Mouse (Mus musculus): ENCODE results near the gene Fktn.
"Not testable (repeated sequence)": the region's sequence is repeated elsewhere in the genome, so short reads cannot be mapped to it uniquely, and the experiment has no call there.

Gene Fktn

GRCm38 (mm10) chr4:53713704-53714050 lies at the start of gene Fktn:
Fktn (plus strand) TSS chr4:53713998.
- no peak for DNase-seq (ENCODE audit: low spot score in 2 of 2)

GRCm38 (mm10) chr4:53682092-53682491 lies 31.7 kb upstream of the Fktn start:
- no peak for DNase-seq (ENCODE audit: low spot score in 2 of 2)

- DNase-seq (ENCODE audit: low spot score in 2 of 2) = no peak
Observed at GRCm38 (mm10) chr4:53688965-53689364, 24.8 kb upstream of the Fktn start.

DNA sequence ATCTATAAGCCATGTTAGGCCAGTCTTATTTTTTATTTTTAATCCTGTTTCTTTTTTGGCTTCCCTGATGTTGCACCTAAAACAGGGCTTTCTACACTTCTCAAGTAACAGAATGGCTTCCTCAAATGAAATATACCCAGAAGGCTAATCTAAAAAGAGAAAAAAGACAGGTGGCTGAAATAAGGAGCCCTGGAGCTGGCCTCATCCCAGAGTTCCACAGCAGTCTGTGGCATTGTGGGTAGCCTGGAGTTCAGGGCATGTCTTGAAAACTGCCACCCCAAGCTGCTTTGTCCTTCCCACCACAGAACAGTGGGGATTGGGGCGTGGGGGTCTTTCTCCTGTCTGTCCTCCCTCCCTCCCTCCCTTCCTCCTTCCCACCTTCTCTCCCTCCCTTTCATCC lies 22.4 kb upstream of the Fktn start:
- peak in 1 of 2 experiments; percentile 32 for DNase-seq (ENCODE audit: low spot score in 2 of 2)

DNA sequence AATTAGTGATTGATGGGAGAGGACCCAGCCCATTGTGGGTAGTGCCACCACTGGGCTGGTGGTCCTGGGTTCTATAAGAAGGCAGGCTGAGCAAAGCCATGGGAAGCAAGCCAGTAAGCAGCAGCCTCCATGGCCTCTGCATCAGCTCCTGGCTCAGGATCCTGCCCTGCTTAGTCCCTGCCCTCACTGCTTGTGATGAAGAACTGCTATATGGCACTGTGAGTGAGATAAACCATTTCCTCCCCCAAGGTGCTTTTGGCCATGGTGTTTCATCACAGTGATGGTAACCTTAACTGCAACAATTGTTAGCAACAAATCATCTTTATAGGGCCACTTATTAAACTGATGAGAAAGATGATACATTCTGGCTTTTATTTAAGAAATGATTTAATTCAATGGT lies 4.6 kb upstream of the Fktn start:
- DNase-seq (ENCODE audit: low spot score in 2 of 2) = not testable (repeated sequence)

GRCm38 (mm10) chr4:53710021-53710420 lies 3.8 kb upstream of the Fktn start:
- no peak for DNase-seq (ENCODE audit: low spot score in 2 of 2)

DNA sequence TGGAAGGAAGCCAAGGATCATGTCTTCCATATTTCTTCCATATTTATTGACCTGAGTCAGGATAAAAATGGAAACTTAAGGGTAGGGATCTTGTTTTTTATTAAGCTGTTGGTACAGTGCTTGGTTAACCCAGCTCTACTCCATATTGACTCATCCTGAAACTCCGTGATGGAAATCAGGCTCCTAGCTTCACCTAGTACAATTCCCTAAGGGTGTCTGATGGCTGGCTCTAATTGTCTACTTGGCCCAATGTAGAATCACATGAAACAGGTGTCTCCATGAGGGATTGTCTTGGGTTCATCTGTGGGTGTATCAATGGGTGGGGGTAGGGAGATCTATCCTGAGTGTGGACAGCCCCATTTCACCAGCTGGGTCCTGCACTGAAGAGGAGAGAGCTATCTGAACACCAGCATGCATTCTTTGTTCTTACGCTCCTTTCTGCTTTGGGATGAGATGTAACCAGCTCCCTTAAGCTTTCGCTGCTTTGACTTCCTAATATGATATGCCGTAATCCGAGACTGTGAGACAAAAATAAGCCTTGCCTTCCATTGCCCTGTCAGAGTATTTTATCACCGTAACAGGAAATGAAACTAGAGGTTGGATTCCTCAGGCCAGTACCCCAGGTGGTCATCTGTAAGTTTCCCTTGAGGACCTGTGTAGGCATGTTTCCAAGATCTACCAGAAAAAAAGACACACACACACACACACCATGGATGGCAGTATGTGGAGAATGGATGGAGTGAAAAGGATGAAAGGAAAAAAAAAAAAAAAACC lies 3.1 kb upstream of the Fktn start:
- no peak for DNase-seq (ENCODE audit: low spot score in 2 of 2)

- DNase-seq (ENCODE audit: low spot score in 2 of 2) = peak; percentile 90 to 94
Observed at GRCm38 (mm10) chr4:53714051-53714814, 435 bp downstream of the Fktn start.

GRCm38 (mm10) chr4:53715977-53716376 lies 2.2 kb downstream of the Fktn start:
- DNase-seq (ENCODE audit: low spot score in 2 of 2) = no peak

DNA sequence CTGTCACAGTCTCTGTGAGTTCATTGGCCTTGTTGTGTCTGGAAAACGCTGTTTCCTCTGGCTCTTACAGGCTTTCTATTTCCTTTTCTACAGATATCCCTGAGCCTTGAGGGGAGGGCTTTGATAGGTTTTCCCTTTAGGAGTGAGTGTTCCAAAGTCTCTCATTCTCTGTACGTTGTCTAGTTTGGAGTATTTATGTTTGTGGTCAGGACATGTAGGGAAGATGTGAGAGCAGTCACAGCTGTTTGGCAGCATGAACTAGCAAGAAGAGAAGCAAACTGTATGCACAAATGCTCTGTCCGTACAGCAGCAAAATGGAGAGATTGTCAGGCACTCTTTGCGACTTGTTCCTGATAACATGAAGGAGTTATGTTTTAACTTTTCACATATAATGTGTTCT lies 3.7 kb downstream of the Fktn start:
- DNase-seq (ENCODE audit: low spot score in 2 of 2) = no peak

DNA sequence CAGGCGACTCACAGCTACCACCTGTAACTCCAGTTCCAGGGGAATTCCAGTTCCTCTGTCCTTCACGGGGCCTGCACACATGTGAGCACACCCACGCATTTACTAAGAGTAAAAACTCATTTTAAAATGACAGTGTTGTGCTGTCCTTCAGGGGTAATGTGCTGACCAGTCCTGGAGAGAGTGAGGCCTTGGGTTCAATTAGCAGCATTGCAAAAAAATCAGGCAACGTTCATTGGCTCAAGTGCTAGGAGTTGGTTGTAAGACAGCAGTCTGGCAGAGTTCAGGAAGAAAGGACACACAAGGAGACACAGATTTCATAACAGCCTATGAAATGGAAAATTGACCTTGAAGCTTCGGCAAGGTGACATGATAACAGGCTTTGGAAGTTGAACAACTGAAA lies 4.5 kb downstream of the Fktn start:
- no peak for DNase-seq (ENCODE audit: low spot score in 2 of 2)

- DNase-seq (ENCODE audit: low spot score in 2 of 2) = no peak
Observed at GRCm38 (mm10) chr4:53722506-53722905, 8.7 kb downstream of the Fktn start.

GRCm38 (mm10) chr4:53726100-53726499 lies 12.3 kb downstream of the Fktn start:
- DNase-seq (ENCODE audit: low spot score in 2 of 2) = not testable (repeated sequence)

- DNase-seq (ENCODE audit: low spot score in 2 of 2) = no peak
Observed at GRCm38 (mm10) chr4:53728121-53728520, 14.3 kb downstream of the Fktn start.

DNA sequence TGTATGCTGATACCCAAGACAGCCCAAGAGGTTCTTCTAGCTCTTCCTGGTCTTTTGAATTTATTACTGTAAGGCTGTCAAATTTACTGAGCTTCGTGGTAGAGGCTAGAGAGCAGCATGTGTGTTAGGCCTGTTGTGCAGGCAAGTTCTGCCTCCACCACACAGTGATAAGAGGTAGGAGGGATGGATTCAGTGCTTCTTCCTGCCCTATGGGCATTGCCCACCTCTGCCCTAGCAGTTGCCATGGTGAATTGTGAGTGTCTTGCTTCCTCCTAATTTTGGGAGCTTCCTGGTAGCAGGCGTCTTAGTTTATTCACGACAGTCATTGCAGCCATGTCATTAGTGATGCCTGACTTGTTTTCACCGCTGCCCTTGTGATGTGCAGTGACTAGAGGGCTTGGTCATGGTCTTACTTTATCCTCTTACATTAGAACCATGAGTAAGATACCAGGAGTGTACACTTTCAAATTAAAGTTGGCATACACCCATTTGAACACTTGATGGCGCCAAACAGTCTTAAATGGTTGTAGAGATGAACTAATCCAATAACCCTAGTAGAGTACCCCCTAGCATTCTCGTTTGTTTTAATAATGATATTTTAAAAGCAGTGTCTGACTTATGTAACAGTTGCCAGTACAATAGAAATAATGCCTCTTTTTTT lies 25.3 kb downstream of the Fktn start:
- DNase-seq (ENCODE audit: low spot score in 2 of 2) = peak; percentile 43 to 76

DNA sequence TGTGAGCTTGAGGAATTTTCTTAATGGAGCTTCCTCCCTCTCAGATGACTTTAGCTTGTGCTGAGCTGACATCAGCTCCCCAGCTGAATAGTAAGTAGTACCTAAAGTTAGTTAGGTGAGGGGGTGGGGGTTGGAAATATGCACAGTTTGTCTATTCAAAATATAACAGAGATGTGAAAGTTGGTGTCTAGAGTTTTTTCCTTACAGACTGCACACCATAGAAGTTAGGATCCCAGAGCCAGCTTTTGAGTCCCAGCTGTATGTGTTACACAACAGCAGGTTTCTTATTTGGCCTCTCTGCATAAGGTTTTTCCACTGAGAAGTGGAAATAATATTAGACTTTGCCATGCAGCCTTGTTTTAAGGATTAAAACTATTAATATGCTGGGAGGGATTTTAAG lies 36.0 kb downstream of the Fktn start:
- DNase-seq (ENCODE audit: low spot score in 2 of 2) = peak in 1 of 2 experiments; percentile 37

- peak; percentile 50 to 74 for DNase-seq (ENCODE audit: low spot score in 2 of 2)
Observed at GRCm38 (mm10) chr4:53750391-53751120, 36.8 kb downstream of the Fktn start.

DNA sequence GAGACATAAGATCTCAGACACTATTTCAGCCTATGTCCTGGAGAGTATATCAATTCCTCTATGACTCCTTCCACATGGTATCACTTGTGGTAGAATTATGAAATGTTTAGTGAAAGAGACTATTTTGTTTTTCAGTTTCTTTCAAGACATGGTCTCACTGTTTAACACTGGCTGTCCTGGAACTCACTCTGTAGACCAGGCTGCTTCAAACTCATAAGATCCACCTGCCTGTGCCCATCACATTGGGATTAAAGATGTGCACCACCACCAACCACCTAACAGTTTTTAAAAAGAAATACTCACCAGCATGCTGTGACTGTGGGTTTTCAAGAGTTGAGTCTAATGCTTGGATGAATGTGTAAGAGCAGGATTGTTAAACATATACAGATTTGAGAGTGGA lies 43.2 kb downstream of the Fktn start:
- DNase-seq (ENCODE audit: low spot score in 2 of 2) = no peak

- DNase-seq (ENCODE audit: low spot score in 2 of 2) = peak in 1 of 2 experiments; percentile 32
Observed at GRCm38 (mm10) chr4:53758764-53759163, 45.0 kb downstream of the Fktn start.

- peak; percentile 28 to 30 for DNase-seq (ENCODE audit: low spot score in 2 of 2)
Observed at GRCm38 (mm10) chr4:53759678-53760077, 45.9 kb downstream of the Fktn start.

DNA sequence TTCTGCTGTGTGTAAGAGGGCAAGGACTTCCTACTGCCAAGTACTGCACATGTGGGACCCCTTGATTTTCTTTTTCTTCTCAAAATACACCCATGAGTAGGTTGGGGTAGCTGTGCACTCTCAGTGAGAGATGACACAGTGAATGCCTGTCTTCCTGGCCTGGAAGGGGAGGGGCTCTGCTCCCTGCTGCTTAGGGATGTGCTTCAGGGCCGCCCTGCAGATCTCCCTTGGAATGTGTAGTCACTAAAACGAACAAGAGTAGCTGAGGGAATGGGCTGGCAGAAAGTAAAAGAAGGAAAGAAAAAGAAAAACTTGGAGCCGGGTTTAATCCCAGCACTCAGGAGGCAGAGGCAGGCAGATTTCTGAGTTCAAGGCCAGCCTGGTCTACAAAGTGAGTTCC lies 48.7 kb downstream of the Fktn start:
- no peak for DNase-seq (ENCODE audit: low spot score in 2 of 2)
